Mouse (Mus musculus) heart, postnatal 10 days (tissue): Measurements from ENCODE around the gene Cyp2j5. TPM values are rescaled to one million over a fixed set of nuclear protein-coding genes. Genes with fewer than 3 reads are reported as not detected.
"Not testable (repeated sequence)": the region's sequence is repeated elsewhere in the genome, so short reads cannot be mapped to it uniquely, and the experiment has no call there.

Experiments
- DNase-seq, 2 experiments: peaks; one replicate each; pipeline ENCODE4 v3.0.0; 2021
- intact Hi-C: fragments of 180-260 bp; cut with DNase I; formaldehyde crosslinking; loops from one replicate; pipeline ENCODE4 v1.15.1; 2025
- total RNA-seq, 2 experiments: library from RNA; stranded (reverse); gene quantifications; 2 replicates each; pipeline ENCODE4 v1.2.3; 2021

The Cyp2j5 gene
- total RNA-seq, result not detected

DNA sequence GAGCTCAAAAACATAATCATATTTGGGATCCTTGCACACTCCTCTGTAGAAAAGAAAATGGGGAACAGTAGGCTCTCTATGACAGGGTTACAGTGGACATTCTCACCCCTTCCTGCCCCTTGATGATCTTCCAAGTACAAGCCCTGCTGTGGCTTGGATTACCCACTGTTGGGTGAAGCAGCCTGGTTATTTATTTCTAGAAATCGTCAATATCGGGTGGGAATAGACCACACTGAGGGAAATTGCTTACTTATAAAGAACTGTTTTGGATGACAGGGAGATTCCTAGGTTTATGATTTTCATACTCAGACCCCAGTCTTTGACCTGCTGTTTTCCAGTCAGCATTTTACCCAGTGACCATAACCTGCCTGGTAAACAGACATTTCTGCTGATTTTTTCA is at the start of gene Cyp2j5:
Gene Cyp2j5, minus strand, starts transcription at position 164 of the 400 bp plus-strand sequence.
- no peak for DNase-seq
- intact Hi-C loops, result no loop called here

DNA sequence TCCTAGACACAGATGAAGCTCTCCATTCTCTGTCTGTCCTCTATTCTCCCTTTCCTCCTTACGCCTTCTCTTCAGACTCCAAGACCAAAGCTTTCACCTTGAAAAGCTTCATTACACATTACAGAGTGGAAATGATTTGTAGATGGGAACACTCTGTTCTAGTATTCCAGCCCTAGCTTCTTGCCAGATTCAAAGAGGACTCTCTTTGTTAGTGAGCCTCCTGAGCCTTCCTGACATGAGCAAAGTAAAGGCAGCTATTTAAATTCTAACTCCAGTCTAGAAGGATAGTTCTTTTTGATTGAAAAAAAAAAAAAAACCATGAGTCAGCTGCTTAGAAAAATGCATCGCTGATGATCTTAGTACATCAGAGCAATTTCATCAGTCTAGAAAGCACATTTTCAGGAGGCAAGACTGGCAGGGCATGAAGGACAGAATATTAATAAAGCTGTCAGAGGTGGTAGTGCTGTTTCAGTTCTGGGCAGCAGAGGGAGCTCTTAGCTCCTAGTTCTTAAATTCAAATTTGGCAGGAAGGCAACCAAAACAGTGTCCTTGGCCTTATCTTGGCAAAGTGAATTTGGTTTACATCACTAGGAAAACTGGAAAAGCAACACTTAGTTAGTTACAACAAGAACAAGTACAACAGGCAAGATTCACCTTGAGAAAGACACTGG is 41.5 kb upstream of the Cyp2j5 start:
- DNase-seq, result peak; percentile 48 to 63
- intact Hi-C loops, result loop anchor here (5.0 to 10.0 kb wide), 2 partner anchors 1042 to 1739 kb away; no protein-coding TSS in a partner anchor

DNA sequence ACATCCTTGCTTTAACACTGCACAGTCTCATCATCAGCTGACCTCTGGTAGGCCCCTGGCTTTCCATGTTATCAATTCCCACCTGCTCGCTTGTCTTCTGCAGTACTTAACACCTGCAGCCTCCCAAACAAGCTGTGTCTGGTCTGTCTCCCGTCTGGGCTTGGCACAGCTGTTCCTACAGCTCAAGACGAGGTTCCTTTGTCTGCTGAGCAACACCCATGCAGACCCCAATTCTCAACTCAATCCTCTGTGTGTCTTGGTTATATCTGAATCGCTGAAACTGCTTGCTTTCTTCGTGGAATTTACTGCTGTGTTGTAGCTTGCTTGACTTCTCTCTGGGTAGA is 34.2 kb upstream of the Cyp2j5 start:
- DNase-seq, result no peak
- intact Hi-C loops, result no loop called here

DNA sequence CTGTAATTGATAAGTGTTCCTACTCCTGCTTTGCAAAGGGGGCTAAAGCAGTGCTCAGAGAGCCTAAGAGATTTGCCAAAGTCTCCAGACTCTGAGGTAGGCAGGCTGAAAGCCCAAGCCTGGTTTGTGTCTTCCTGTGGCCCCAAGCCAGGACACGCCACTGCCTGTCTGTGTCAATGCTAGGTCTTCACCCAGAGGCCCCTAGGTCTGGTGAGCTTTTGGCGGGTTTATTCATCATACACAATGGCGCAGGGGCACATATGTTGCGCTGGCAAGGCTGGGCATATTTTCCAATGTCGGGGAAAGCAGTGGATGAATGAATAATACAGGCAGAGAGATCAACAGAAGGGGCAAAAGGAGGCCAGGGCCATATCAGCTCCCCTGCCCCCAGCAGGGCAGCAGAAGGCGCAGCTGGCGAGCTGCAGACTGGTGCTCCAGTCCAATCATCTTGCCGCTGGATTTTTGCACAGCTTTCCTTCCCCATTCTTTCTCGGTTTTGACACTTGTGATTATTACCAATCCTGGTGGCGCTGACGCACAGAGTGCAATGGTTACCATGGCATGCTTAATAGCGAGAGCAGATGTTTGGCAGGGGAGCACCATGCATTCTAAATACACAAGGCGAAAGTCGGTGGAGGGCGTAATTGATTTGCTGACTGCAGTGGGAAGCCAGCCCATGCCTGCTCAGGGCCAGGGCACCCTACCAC is 33.7 kb upstream of the Cyp2j5 start:
- intact Hi-C loops, result no loop called here
- no peak for DNase-seq

DNA sequence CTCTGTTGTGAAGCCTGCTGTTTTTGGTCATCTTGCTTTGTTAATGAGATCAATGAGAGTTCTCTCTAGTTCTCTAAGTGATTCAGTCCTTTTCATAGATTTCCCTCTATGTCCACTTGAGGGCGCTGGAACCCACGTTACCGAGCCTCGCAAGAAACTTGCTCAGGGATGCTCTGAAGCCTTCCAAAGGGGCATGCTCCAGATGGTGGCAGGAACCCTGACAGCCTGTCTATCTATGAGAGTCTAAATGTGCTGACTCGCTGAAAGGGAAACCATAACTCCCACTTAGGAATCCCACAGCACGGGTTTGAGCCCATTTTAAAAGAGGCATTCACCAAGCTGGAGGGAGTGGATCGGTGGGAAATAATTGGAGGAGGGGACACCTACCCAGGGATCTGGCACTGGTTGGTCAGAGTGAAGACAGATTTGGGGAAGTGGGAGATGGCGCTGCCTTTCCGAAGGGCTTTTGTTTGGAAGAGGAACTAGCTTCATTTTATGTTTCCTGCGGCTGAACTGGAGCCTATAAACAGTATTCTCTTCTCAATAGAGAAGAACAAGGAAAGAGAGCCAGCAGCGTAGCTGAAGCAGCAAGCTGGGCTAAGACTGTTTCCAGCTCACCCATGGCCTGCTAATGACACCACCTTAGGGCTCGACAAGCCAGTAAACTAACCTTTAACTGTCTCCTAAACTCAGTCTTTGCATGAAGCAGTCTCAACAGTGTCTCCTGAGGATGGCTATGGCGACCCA is 32.8 kb upstream of the Cyp2j5 start:
- DNase-seq, result peak; percentile 25 to 35
- intact Hi-C loops, result no loop called here

DNA sequence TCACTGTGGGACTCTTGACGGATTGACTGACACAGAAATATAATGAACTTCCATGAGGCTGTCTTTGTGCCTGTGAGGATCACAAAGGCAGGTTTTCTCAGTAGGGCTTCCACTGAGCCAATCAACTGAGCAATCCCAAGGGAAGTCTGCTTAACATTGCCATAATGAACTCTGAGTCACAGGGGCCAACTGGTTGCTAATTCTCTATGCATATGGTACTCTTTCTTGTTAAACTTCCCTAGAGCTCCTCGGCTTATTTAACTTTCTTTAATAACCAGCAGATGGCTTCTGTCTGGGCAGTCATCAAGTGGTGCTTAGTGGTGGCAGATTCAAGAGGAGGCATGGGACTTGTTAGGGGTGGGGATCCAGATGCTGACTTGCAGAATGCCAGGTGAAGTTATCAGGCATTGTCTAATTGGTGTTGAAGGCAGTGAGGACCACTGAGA is 23.4 kb upstream of the Cyp2j5 start:
- DNase-seq, result no peak
- intact Hi-C loops, result loop anchor here (10.0 kb wide), 1 partner anchor 593 kb away; no protein-coding TSS in a partner anchor

DNA sequence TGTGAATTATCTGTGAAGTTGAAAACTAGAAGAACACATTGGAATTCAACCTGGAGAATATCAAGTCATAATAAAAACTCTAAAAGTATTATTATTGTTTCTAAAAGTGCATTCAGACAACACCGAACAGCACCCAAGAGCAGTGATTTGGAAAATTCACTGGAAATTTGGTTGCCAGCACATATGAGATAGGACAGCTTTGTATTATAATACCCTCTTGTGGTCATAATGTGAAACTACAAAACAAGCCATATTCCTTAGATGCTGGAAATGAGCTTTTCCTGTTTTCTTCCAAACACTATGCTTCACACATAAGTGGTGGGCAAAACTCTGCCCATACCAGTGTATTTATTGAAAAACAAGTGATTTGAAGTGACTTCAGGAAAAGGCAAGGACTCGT is 19.5 kb upstream of the Cyp2j5 start:
- peak in 1 of 2 experiments; percentile 18 for DNase-seq
- intact Hi-C loops, result loop anchor here (1.0 to 10.0 kb wide), 2 partner anchors 409 to 589 kb away; no protein-coding TSS in a partner anchor

DNA sequence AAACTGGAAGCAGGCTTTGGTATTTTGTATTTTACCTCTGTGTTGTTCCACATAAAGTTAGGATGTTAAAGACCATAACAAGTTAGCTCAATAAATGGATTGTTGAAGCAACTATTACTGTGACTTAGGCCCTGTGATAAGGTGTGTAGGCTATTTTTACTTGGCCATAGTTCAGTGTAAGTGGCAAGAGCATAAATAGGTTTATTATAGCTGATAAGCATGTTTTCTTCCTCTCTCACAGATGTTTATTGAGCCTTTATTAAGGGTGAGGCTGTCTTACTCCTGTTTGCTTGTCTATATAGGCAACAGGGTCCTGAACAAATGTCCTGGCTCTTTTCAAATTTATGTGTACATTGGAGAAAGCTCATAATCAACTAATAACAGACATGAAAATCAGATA is 17.0 kb upstream of the Cyp2j5 start:
- intact Hi-C loops, result loop anchor here (10.0 kb wide), 1 partner anchor 586 kb away; no protein-coding TSS in a partner anchor
- DNase-seq, result no peak

DNA sequence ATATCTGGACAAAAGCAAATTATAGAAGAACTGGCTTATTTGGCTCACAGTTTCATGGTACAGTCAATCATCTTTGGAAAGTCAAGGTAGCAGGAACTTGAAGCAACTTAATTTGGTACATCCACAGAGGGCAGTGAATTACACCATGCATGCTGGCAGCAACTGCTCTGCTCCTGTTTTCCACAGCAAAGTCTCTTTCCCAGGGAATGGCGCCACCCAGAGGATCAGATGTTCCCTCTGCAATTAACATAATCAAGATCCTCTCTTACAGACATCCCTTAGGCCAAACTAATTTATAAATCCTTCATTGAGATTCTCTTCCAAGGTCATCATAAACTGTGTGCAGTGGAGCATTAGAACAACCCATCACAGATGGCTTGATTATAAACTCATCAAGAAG is 16.3 kb upstream of the Cyp2j5 start:
- DNase-seq, result peak in 1 of 2 experiments; percentile 32
- intact Hi-C loops, result loop anchor here (10.0 kb wide), 1 partner anchor 585 kb away; no protein-coding TSS in a partner anchor

DNA sequence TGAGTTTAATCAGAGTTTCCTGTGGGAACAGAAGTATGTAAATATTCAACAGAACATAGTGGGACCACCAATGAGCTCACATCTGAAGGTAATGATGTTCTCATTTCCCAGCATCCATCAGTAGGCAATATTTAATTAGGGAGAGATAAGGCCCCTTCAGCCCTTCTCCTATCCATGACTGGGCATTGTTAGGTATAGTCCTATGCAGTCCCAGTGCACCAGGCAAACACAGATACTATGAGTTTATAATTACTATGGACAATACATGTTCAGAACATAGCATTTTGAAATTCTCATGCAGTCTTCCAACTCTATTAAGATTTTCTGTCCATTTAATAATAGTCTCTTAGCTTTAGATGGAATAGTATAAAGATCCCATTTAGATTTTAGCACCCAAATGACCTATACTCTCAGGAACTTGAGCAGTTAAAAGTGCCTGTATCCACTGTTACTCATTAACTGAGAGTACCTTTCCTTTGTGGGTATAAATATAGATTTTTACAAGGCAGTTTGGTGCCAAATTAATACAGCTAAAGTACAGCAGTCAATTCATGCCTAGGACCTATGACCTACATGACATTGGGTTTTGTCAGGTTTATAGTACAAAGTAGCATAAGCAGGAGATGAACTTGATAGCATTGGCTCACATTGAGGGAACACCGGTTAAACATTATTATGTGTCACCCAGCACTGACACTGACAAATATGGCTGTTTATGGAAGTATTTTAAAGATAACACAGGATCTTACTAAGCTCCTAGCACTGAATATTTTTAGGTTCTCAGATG is 907 bp upstream of the Cyp2j5 start:
- no peak for DNase-seq
- intact Hi-C loops, result no loop called here

DNA sequence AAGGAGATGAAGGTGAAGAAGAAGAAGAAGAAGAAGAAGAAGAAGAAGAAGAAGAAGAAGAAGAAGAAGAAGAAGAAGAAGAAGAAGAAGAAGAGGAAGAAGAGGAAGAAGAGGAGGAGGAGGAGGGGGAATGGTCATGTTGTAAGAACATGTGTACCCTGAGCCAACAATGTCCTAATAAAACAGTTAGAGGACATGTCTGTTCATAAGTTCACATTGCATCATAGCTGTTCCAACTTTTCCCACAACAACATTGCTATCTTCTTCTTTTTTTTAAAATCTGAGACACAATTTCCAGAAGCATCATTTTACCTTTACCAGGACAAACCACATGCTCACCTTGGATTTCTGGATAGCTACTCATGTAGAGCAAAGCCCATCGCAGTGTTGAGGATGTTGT is 28.5 kb downstream of the Cyp2j5 start:
- DNase-seq, result no peak
- intact Hi-C loops, result no loop called here

DNA sequence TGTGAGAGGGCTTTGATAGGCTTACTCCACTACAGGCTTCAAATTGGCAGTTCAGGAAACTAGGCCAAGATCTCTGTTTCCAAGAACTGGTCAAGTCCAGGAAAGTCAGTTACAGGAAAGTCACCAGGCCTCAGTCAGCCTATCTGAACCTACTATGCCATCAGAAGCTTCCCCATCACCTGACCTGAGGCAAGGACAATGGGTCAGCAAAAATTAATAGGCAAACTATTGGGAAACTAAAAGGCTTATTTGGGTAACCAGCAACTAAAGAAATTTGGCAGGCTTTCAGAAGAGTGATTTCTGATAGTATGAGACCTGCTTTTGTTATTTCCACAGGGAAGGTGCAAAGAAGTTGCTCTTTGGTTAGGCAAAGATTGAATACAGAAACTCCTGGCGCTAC is 41.5 kb downstream of the Cyp2j5 start:
- intact Hi-C loops, result no loop called here
- no peak for DNase-seq

DNA sequence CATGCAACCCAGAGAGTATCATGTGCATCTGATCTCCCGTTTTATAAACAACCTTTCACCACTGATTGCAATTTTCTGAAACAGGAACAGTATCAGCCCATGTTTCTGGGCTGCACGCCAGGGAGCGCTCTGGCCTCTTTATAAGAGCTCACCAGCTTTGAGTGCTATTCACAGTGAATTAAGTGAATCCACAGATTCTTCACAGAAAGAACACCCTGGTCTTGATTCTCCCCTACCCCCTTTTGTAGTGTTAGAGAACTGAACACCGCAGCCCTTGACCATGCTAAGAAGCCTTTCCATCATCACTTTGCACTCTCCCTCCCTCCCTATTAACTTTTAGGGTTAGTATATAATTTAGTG is 72.2 kb downstream of the Cyp2j5 start:
- intact Hi-C loops, result no loop called here

DNA sequence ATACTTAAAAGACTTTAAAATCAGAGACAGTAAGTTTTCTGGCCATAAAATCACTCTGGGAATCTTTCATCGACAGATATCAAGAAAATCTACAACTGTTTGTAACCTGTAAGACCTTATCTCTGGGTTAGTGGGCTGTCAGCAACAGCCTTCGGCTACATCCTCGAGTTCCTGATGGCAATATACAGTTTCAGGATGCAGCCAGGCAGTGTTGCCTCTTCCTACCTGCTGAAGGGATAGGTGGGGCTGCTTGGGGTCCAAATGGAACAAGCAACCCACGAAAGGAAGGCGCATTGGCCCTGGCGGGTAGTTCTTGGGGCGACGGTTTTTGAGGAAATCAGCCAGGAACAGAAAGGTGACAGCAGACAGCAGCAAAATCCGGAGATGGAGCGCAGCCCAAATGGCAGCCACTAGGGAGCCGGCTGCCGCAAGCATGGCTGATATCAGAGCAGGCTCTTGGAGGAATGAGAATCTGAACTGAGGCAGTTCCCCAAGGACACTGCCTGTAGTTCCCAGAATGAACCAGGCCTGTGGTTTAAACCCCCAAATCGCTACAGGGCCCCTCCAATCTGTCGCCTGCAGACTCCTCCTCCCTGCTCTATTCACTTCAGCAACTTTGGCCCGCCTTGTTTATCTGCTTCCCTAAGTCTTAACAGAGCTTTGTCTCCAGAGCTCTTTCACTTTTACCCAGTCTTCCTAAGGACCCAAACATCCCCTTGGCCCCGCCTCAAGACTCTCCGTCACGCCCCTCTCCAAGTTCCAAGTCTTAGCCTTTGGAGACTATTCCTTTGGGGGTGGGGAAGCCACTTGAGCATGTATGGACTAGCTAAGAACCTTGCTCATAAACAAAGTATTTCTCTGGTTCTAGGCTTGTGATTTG is 72.8 kb downstream of the Cyp2j5 start, which contains the start of gene Cyp2j9:
Gene Cyp2j9, minus strand, starts transcription at position 668 of the 880 bp plus-strand sequence.
- intact Hi-C loops, result no loop called here
- DNase-seq, result peak; percentile 77 to 78

More for the DNA sequence above, 72.2 kb downstream of the Cyp2j5 start:
- peak in 1 of 2 experiments; percentile 69 for DNase-seq

DNA sequence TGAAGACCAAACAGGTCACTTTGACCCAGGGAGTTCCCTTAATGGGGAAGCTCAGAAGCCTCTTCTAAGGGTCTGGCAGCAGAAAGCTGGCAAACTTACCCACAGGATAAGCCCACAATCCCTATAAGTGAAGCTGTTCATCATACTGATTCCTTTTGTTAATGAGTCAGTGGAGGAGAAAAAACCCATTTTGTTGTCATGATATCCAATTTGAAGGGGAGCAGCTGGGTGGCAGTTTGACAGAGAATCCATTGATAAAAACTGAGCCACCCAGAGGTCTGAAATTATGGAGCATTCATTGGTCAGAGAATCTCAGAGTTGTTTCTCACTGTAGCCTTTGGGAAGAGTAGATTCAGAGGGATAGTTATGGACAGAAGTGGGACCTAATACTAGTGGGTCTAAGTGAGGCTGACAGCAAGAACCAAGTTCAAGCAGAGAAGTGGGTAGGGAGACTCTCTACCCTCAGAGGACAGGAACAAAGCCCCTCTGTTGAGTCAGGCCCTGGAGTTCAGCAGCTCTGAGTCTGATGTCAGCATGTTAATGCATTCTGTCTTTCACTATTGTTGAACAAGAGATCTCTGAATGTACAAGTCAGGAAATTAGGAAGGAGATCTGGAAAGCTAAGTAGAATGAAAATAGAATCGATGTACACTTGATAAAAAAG is 82.4 kb downstream of the Cyp2j5 start:
- DNase-seq, result no peak
- intact Hi-C loops, result no loop called here

DNA sequence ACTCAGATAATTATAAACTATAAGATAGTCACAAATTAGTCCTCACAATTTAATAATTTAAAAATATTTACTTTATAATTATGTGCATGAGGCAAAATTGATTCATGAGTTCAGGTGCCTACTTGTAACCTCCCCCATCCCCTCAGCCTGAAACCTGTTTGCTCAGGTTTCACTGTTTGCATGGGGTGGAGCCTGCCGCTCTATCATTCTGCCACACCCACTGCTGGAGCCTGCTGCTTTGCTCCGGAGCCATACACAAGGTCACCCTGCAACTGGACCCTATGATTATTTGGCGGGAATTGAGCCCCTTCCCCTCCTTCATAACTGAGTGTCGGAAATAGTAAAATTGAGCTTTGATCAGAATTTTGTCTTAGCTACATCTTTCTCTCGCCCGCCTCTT is 83.6 kb downstream of the Cyp2j5 start:
- DNase-seq, intact Hi-C loops: not testable (repeated sequence)
